Mouse (Mus musculus) layer of hippocampus, adult 11-12 months (tissue): Measurements from ENCODE around the gene Mrps16.
A peak's percentile ranks its signal among the peaks of the same experiment; 100 is the strongest.

Source experiments
- DNase-seq: peaks from one replicate; pipeline ENCODE4 v3.0.0; 2022; ENCODE audit warnings: low spot score

The Mrps16 gene

GRCm38 (mm10) chr14:20393205-20393913, at the start of gene Mrps16:
Gene Mrps16 (minus strand): TSS chr14:20393634.
- peak; percentile 97 for DNase-seq

GRCm38 (mm10) chr14:20442252-20442651, 48.8 kb upstream of the Mrps16 start:
- no peak for DNase-seq

- no peak for DNase-seq
Observed at GRCm38 (mm10) chr14:20436976-20437375, 43.5 kb upstream of the Mrps16 start.

- no peak for DNase-seq
Observed at GRCm38 (mm10) chr14:20432420-20432819, 39.0 kb upstream of the Mrps16 start.

GRCm38 (mm10) chr14:20431726-20432125, 38.3 kb upstream of the Mrps16 start:
- DNase-seq = no peak

GRCm38 (mm10) chr14:20429833-20430232, 36.4 kb upstream of the Mrps16 start:
- DNase-seq = no peak

GRCm38 (mm10) chr14:20428593-20428992, 35.2 kb upstream of the Mrps16 start:
- DNase-seq = no peak

- no peak for DNase-seq
Observed at GRCm38 (mm10) chr14:20423046-20423445, 29.6 kb upstream of the Mrps16 start.

GRCm38 (mm10) chr14:20422257-20422656, 28.8 kb upstream of the Mrps16 start:
- DNase-seq = no peak

- peak; percentile 56 for DNase-seq
Observed at GRCm38 (mm10) chr14:20400071-20400470, 6.6 kb upstream of the Mrps16 start.

GRCm38 (mm10) chr14:20398864-20399263, 5.4 kb upstream of the Mrps16 start:
- no peak for DNase-seq

GRCm38 (mm10) chr14:20397220-20397619, 3.8 kb upstream of the Mrps16 start:
- no peak for DNase-seq

- no peak for DNase-seq
Observed at GRCm38 (mm10) chr14:20392326-20392725, 1.1 kb downstream of the Mrps16 start.

- DNase-seq = no peak
Observed at GRCm38 (mm10) chr14:20389446-20390079, 3.9 kb downstream of the Mrps16 start.

- peak; percentile 93 for DNase-seq
Observed at GRCm38 (mm10) chr14:20388441-20389129, 4.8 kb downstream of the Mrps16 start, which contains the start of gene Dnajc9. Gene Dnajc9 (minus strand): TSS chr14:20388910.

GRCm38 (mm10) chr14:20379753-20380430, 13.5 kb downstream of the Mrps16 start:
- no peak for DNase-seq

GRCm38 (mm10) chr14:20379087-20379640, 14.3 kb downstream of the Mrps16 start:
- no peak for DNase-seq

- no peak for DNase-seq
Observed at GRCm38 (mm10) chr14:20378313-20379061, 14.9 kb downstream of the Mrps16 start.

GRCm38 (mm10) chr14:20377112-20377521, 16.3 kb downstream of the Mrps16 start:
- no peak for DNase-seq

GRCm38 (mm10) chr14:20371854-20372253, 21.6 kb downstream of the Mrps16 start:
- no peak for DNase-seq

GRCm38 (mm10) chr14:20370798-20371197, 22.6 kb downstream of the Mrps16 start:
- no peak for DNase-seq
